ENCODE assay signal across 10 mouse cellular contexts in genomic region chr10:122230746-122231145, GRCm38 (mm10).
DNase-seq lines count a peak whose midpoint lies in the region; ATAC-seq lines count a peak whose summit lies in the region.
"Had no signal": no experiment of that assay in that cellular context is flagged by ENCODE, and none has a peak within 500 bp of the region (broad histone marks: within the 10 kb centered on the region; RNA-seq: fewer than 3 reads in every experiment).

No protein-coding gene starts in this region.

- no peaks in the 10 kb centered on the region for H3K4me1 ChIP-seq in midbrain, embryonic 10.5 days
- no peaks in the 10 kb centered on the region for H3K4me1 ChIP-seq in midbrain, embryonic 15.5 days
- peaks cover 20% of the 10 kb centered on the region for H3K4me1 ChIP-seq in embryonic facial prominence, embryonic 10.5 days
- no peaks in the 10 kb centered on the region for H3K4me1 ChIP-seq in stomach, embryonic 16.5 days (ENCODE audit: control insufficient read depth, insufficient read depth, low read length)

- no peaks in the 10 kb centered on the region for H3K36me3 ChIP-seq in midbrain, embryonic 10.5 days
- no peaks in the 10 kb centered on the region for H3K36me3 ChIP-seq in midbrain, embryonic 15.5 days (replicated peaks)
- H3K36me3 ChIP-seq in embryonic facial prominence, embryonic 10.5 days (replicated peaks) = no peaks in the 10 kb centered on the region
- H3K36me3 ChIP-seq in stomach, embryonic 16.5 days (ENCODE audit: control insufficient read depth, insufficient read depth, low read length) = no peaks in the 10 kb centered on the region

- no peak overlapping the region for H3K27ac ChIP-seq in midbrain, embryonic 10.5 days (replicated peaks)
- no peak overlapping the region for H3K27ac ChIP-seq in midbrain, embryonic 15.5 days
- H3K27ac ChIP-seq in embryonic facial prominence, embryonic 10.5 days (replicated peaks) = peak overlapping the region; percentile 54
- peak overlapping the region; percentile 4; the same call in 1 of the 2 replicates for H3K27ac ChIP-seq in stomach, embryonic 16.5 days (ENCODE audit: low read length)
- H3K27ac ChIP-seq: hindbrain, postnatal 0 days had no signal

- H3K27me3 ChIP-seq in midbrain, embryonic 10.5 days (ENCODE audit: low read depth, poor library complexity, severe bottlenecking) = no peaks in the 10 kb centered on the region
- H3K27me3 ChIP-seq in midbrain, embryonic 15.5 days (replicated peaks) = no peaks in the 10 kb centered on the region
- H3K27me3 ChIP-seq in embryonic facial prominence, embryonic 10.5 days (replicated peaks; ENCODE audit: low read depth, poor library complexity, severe bottlenecking) = no peaks in the 10 kb centered on the region
- no peaks in the 10 kb centered on the region for H3K27me3 ChIP-seq in stomach, embryonic 16.5 days (ENCODE audit: control insufficient read depth, insufficient read depth, low read length)

- H3K9ac ChIP-seq in midbrain, embryonic 15.5 days = no peak overlapping the region
- H3K9ac ChIP-seq in stomach, embryonic 16.5 days (ENCODE audit: low read length) = no peak overlapping the region

- peak; percentile 15 for DNase-seq in midbrain, embryonic 10.5 days (ENCODE audit: low spot score)
- peak; percentile 76 for DNase-seq in embryonic facial prominence, embryonic 10.5 days (ENCODE audit: low spot score)
- peak; percentile 56 to 63 for DNase-seq in kidney, postnatal 36 days
- DNase-seq in urinary bladder, adult 2 months (ENCODE audit: low spot score) = no peak
- DNase-seq in left cerebral cortex, adult 18-20 months (ENCODE audit: low spot score in 2 of 2) = no peak
- DNase-seq in right cerebral cortex, adult 2 months (ENCODE audit: low spot score in 2 of 2) = no peak
- DNase-seq: retina, postnatal 1 day had no signal

- 84% methylated on average over 11 of the region's 11 CpGs for WGBS in midbrain, embryonic 10.5 days
- WGBS in midbrain, embryonic 15.5 days = 85% methylated on average over 11 of the region's 11 CpGs
- WGBS in embryonic facial prominence, embryonic 10.5 days = 43% methylated on average over 11 of the region's 11 CpGs
- WGBS in stomach, embryonic 16.5 days = 32% methylated on average over 11 of the region's 11 CpGs

- no peak overlapping the region for H3K4me3 ChIP-seq in midbrain, embryonic 10.5 days
- no peak overlapping the region for H3K4me3 ChIP-seq in midbrain, embryonic 15.5 days
- no peak overlapping the region for H3K4me3 ChIP-seq in embryonic facial prominence, embryonic 10.5 days
- no peak overlapping the region for H3K4me3 ChIP-seq in stomach, embryonic 16.5 days (replicated peaks; ENCODE audit: low read length)

- H3K4me2 ChIP-seq in midbrain, embryonic 15.5 days = no peak overlapping the region
- H3K4me2 ChIP-seq in stomach, embryonic 16.5 days (ENCODE audit: low read depth, low read length) = no peak overlapping the region

- no peaks in the 10 kb centered on the region for H3K9me3 ChIP-seq in midbrain, embryonic 10.5 days (replicated peaks)
- H3K9me3 ChIP-seq in midbrain, embryonic 15.5 days = no peaks in the 10 kb centered on the region
- no peaks in the 10 kb centered on the region for H3K9me3 ChIP-seq in embryonic facial prominence, embryonic 10.5 days
- no peaks in the 10 kb centered on the region for H3K9me3 ChIP-seq in stomach, embryonic 16.5 days (replicated peaks; ENCODE audit: control insufficient read depth, low read length)

- no peak for ATAC-seq in midbrain, embryonic 15.5 days (replicated peaks)
- ATAC-seq in stomach, embryonic 16.5 days (ENCODE audit: insufficient read depth, low FRiP score) = peak; percentile 72
- ATAC-seq: hindbrain, postnatal 0 days had no signal

Comparison
In these comparisons a context has a peak if more than half of its experiments do, and no peak if none do; other contexts are left out.
1. DNase-seq: peak in midbrain, embryonic 10.5 days (single experiment), embryonic facial prominence, embryonic 10.5 days (single experiment) and kidney, postnatal 36 days (2 of 2); none in urinary bladder, adult 2 months (single experiment), left cerebral cortex, adult 18-20 months (0 of 2) and right cerebral cortex, adult 2 months (0 of 2).
2. H3K27ac ChIP-seq: peak in embryonic facial prominence, embryonic 10.5 days (single experiment) and stomach, embryonic 16.5 days (single experiment); none in midbrain, embryonic 10.5 days (single experiment) and midbrain, embryonic 15.5 days (single experiment).